Mouse (Mus musculus): ENCODE measurements around the gene Zbtb46.

DNA sequence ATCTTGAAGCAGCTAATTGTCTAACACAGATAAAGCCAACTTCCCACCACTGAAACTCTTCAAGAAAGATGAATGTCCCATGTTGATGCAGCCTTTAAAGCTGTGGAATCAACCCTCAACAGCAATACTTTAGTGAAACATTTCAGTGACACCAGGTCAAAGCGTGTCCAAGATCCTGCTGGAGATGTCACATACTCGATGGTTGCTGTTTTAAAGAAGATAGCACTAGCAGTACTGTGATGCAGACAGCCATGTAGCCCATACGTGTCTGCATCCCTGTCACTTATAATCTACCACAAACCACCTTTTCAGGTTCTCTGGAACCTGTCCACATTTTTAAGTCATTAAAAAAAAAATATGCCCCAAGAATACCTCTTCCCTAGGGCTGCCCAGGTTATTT is 55.5 kb downstream of the Zbtb46 start:
- TF ChIP-seq POLR2A (IDR thresholded peaks at IDR 0.05; ENCODE audit: low read depth, low read length) (no peak), CTCF (IDR thresholded peaks at IDR 0.05; ENCODE audit: extremely low read depth, insufficient read length, insufficient replicate concordance, low read depth, low read length) (no peak)
